Mouse (Mus musculus) lung, adult 2 months (tissue): ENCODE data around the gene Surf6. TPM values are rescaled to one million over a fixed set of nuclear protein-coding genes. Genes with fewer than 3 reads are reported as not detected.

Source experiments
- DNase-seq: peaks from one replicate; pipeline ENCODE4 v3.0.0; 2022
- H3K4me1 ChIP-seq: fragments of 200-500 bp; 2 replicates; pipeline ENCODE4 v1.6.1; 2011; ENCODE audit warnings: low read length; ENCODE audit not compliant: control insufficient read depth, insufficient read depth
- H3K4me3 ChIP-seq: fragments of 200-500 bp; replicated peaks from 2 replicates; pipeline ENCODE3; 2011; ENCODE audit warnings: low read depth, mild to moderate bottlenecking, control low read depth, low read length; ENCODE audit errors: extremely low read depth
- CTCF ChIP-seq: fragments of 200-500 bp; IDR thresholded peaks from 2 replicates; pipeline ENCODE4 v1.5.1; 2011; ENCODE audit warnings: mild to moderate bottlenecking, low read length, control low read depth; ENCODE audit not compliant: insufficient read depth
- POLR2A ChIP-seq: fragments of 200-500 bp; IDR thresholded peaks from 2 replicates; pipeline ENCODE4 v1.6.1; 2011; ENCODE audit warnings: low read depth, mild to moderate bottlenecking, control low read depth, low read length, borderline replicate concordance; ENCODE audit errors: extremely low read depth
- WGBS: fragments of 180-500 bp; shearing (Covaris S2); methylation state at CpG from one replicate; pipeline ENCODE4 v1.1.7; 2018; 5-methylcytosine and 5-hydroxymethylcytosine counted together
- polyA plus RNA-seq: library from polyadenylated mRNA; depleted of rRNA; stranded (reverse); fragments of >200 nt; gene quantifications from 2 replicates; pipeline ENCODE4 v1.2.3, GENCODE M21; 2012; rRNA removed

Surf6 gene
- 6.8 and 10.1 TPM in 2 replicates for polyA plus RNA-seq

DNA sequence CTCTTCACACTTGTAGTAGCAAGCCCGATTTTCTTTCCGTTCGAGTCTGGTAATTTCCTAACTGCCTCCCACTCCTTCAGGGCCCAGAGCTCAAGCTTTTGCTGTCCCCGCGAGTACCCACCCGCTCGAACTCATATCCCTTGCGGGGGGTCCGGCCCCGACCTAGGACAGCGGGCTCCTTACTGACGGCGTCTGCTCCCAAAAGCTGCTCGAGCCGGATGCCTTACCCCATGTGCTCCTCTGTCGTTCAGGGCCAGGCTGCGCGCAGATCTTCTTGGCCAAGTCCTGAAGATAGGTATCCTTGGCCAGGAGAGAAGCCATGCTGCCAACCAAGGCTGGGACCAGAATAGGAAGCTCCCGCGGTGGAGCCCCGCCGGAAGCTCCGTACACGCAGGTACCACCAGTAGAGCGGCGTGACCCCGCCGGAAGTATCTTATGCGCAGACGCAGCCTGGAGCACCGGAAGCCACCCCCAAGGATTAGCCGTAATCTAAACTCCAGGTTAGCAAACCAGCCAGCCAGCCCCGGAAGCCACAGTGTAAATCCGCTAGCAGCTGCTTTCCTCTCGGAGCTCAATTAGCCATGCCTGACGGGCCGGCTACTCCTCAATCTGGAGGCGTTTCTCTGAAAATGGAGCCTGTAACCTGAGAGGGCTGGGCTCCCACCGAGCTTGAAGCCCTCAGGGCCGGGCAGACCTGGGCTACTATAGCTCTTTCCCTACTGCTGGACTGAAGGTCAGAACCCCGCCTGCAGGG lies at the start of gene Surf6:
Gene Surf6, minus strand, starts transcription at position 413 of the 754 bp plus-strand sequence.
- 0 out of 2 replicates have a peak, but pooled peaks have one; percentile 49 for TF ChIP-seq POLR2A
- TF ChIP-seq CTCF = no peak
- Histone ChIP-seq H3K4me3 (peak within 1 kb of the TSS; percentile 82), H3K4me1 (peaks cover 11% of the 10 kb centered on the region)
- WGBS = under 1% methylated on average over 41 of the region's 41 CpGs
- peak; percentile 91 for DNase-seq

DNA sequence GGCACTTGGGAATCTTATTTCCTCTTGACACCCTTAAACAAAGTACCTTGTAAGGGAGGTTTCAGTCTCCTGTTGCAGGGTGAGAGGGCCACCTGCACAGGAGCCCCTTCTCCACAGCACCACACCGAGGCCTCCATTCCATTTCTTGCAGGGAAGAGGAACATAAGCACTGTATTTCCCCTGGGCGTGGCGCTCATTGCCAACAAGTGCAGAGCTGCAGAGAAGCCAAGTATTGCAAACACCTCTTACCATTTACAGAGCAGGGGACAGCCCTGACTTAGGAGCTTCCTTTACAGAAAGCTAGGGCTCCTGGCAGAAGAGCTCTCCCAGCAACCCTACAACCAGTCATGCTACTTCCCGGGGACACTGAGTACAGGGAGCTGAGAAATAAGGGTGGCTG lies 49.5 kb upstream of the Surf6 start:
- Histone ChIP-seq H3K4me3 (no peak overlapping the region), H3K4me1 (no peaks in the 10 kb centered on the region)
- WGBS = 77% methylated on average over 4 of the region's 4 CpGs
- no peak for DNase-seq
- TF ChIP-seq POLR2A (no peak), CTCF (no peak)

DNA sequence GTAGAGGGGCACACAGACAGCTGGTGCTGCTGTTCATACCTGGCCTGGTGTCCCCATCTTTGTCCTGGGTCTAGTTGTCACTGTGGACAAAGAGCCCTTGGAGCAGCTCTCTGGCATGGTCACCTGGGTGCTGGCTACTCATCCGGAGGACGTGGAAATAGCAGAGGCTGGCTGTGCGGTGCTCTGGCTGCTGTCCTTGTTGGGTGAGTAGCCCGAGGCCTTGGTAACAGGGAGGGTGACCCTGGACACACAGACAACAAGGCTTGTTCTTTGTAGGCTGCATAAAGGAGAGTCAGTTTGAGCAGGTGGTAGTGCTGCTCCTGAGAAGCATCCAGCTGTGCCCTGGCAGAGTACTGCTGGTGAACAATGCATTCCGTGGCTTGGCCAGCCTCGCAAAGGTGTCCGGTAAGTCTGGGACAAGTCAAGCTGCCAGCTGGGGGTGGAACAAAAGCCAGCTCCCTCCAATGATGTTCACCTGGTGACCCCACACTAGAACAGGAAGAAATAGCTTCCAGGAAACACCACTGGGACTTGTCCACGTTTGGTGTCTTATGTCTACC lies 48.7 kb upstream of the Surf6 start:
- 79% methylated on average over 8 of the region's 8 CpGs for WGBS
- no peak for DNase-seq

DNA sequence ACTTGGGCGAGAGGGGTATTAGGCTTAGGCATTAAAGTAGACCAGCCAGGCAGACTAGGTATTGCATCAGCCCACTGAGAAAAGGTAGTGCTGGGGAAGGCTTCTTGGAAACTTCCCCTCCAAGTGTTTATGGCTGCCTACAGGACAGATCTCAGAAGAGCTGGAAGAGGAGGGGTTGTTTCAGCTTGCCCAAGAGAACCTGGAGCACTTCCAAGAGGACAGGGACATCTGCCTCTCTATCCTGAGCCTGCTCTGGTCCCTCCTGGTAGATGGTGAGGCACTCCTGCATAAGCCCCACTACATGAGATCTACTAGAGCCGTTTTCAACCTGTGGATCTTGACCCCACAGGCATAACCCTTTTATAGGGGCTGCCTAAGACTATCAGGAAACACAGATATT lies 47.7 kb upstream of the Surf6 start:
- Histone ChIP-seq H3K4me1 (no peaks in the 10 kb centered on the region), H3K4me3 (no peak overlapping the region)
- no peak for DNase-seq
- TF ChIP-seq CTCF (no peak), POLR2A (no peak)
- 89% methylated on average over 2 of the region's 2 CpGs for WGBS

More for the DNA sequence above, 48.7 kb upstream of the Surf6 start:
- TF ChIP-seq CTCF (no peak), POLR2A (no peak)
- Histone ChIP-seq H3K4me3 (no peak overlapping the region), H3K4me1 (no peaks in the 10 kb centered on the region)

DNA sequence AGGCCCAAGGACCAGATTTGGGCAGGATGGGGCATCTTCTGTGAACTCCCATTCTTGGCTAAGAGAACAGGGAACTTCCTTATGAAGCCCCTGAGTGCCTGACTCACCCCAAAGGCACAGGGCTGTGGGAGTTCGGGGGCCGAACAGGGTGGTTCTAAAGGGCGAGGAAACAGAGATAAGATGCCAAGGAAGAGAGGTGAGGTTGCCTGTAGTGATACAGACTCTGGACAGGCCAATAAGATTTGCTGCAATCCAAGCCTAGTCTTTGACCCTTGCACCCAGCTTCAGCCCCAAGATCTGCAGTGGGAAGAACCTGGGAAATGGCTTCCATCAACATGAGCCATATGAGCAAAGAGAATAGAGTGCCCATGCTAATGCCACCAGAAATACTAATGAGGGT lies 40.6 kb upstream of the Surf6 start:
- H3K4me1 ChIP-seq = no peaks in the 10 kb centered on the region
- WGBS = 83% methylated on average over 3 of the region's 3 CpGs
- no peak for TF ChIP-seq CTCF
- TF ChIP-seq POLR2A = no peak
- DNase-seq = no peak
- no peak overlapping the region for H3K4me3 ChIP-seq

DNA sequence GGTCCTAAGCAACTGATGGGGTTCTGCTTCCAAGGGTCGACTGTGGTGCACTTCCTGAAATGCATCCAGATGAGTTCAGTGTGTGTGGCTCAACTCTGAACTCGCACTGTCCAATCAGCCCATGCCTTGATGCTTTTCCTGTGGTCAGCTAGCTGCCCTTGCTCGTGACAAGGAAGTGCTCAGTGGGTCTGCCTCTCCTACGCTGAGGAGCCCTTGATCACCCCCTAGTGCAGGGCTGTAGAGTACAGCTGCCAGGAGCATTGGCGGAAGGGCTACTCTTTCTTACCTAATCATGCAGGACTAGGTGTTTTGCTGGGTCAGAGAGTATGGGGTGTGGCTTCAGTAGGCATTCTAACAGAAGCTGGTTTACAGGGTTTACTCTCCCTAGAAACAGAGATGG lies 38.9 kb upstream of the Surf6 start:
- Histone ChIP-seq H3K4me1 (no peaks in the 10 kb centered on the region), H3K4me3 (no peak overlapping the region)
- WGBS = 32% methylated on average over 5 of the region's 5 CpGs
- DNase-seq = peak; percentile 23
- TF ChIP-seq POLR2A (no peak), CTCF (0 out of 2 replicates have a peak, but pooled peaks have one; percentile 22)

DNA sequence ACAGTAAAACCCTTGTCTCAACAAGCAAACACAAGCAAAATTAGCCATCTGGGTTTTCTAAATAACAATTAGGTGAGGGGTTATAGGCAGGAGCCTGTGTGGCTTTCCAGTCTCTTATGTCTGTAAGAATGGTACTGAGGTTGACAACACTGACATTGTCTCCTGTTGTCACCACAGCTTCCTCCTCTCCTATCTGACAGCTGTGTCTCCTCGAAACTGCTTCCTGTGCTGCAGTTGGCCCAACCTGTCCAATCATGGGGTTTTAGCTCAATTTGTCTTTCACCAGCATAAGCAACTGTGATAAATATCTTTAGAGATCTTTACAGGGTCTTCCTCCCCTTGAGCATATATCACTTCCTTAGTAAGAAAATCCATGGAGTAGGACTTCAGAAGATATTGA lies 33.7 kb upstream of the Surf6 start:
- Histone ChIP-seq H3K4me1 (peaks cover 4% of the 10 kb centered on the region), H3K4me3 (no peak overlapping the region)
- no peak for DNase-seq
- no peak for TF ChIP-seq POLR2A
- 39% methylated on average over 1 of the region's 1 CpGs for WGBS

DNA sequence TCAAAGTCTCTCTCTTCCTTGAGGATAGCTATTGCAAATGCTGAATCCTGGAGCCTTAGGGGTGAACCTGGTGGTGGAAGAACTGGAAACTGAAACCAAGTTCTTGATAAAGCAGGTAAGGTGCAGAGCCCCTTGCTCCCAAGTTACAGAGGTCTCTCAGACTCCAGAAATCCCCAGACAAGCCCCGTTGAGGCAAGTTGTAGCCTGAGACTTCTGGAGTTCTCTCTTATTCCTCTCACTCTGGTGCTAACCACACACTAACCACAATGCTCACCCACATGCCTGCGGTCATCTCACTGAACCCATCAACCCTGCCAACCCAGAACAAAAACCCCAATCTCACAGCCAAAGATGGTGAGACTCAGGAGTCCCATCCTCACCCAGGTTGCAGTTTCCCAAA lies 32.6 kb upstream of the Surf6 start:
- H3K4me3 ChIP-seq = no peak overlapping the region
- no peak for DNase-seq
- WGBS = 74% methylated on average over 2 of the region's 2 CpGs
- peaks cover 8% of the 10 kb centered on the region for H3K4me1 ChIP-seq
- no peak for TF ChIP-seq POLR2A
- TF ChIP-seq CTCF = no peak

DNA sequence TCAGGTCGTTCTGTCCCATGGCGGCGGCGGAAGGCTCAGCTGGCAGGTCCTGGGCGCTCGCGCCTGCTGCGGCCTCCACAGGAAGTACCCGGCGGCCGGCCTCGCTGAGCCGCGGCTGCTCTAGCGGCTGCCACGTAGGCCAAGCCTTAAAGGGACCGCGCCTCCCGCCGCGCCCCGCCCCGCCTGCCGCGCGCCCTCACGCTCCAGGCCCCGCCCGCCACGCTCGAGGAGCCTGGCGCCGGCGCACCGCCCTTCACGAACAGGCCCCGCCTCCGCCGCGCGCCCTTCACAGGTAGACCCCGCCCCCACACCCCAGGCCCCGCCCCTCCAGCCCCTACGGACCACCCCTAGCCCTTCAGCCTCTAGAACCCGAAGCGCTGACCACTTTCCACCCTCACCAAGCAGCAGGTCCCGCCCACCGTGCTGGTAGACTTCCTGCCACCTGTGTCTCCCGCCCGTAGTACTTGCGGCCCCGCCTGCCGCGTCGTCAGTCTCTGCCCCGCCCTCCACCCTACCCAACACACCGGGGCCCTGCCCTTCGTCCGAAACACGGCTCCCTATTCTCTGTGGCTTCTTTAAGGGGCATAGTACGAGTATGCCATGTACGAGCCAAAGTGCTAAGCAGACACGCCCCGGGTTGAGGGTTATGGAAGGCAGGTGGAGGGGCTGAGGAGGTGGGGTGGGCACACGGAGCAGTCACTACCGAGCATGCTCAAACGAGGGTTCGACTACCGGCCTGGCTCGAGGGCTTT lies 30.8 kb upstream of the Surf6 start, which contains the start of the genes Surf4 and Stkld1:
Gene Surf4, minus strand, starts transcription at position 625 of the 752 bp plus-strand sequence.
Gene Stkld1, plus strand, starts transcription at position 744 of the 752 bp plus-strand sequence.
- peak; percentile 91 for DNase-seq
- WGBS = 1% methylated on average over 68 of the region's 70 CpGs
- H3K4me3 ChIP-seq = peak within 1 kb of the TSS; percentile 92
- TF ChIP-seq POLR2A (peak; percentile 76), CTCF (no peak)
- peaks cover 8% of the 10 kb centered on the region for H3K4me1 ChIP-seq
